Mouse (Mus musculus) MEL (cell line): ENCODE measurements around the gene Ifna16. TPM values are rescaled to one million over a fixed set of nuclear protein-coding genes. Genes with fewer than 3 reads are reported as not detected.

ENCODE experiments used
- DNase-seq: peaks from one replicate; pipeline ENCODE4 v3.0.0; 2011; ENCODE audit warnings: low read depth, low spot score
- H3K27ac ChIP-seq: 2 replicates; pipeline ENCODE4 v1.5.1; 2012; ENCODE audit warnings: low read depth, mild to moderate bottlenecking, control low read depth, low read length, moderate library complexity; ENCODE audit not compliant: control insufficient read depth
- H3K27me3 ChIP-seq, 2 experiments: fragments of 150-350 bp in 1 of 2; sonication (generic) in 1 of 2; 2 replicates each; pipeline ENCODE4 v1.6.1; 2012; ENCODE audit warnings: low read length in 2 of 2, mild to moderate bottlenecking in 2 of 2, improper control_type of control experiment in 1 of 2, moderate library complexity in 1 of 2; ENCODE audit not compliant: insufficient read depth in 2 of 2, control insufficient read depth in 1 of 2
- H3K36me3 ChIP-seq, 2 experiments: 2 replicates each; pipeline ENCODE4 v1.6.1; 2012 to 2014; ENCODE audit warnings: low read length in 2 of 2, improper control_type of control experiment in 1 of 2, inconsistent platforms in 1 of 2, mild to moderate bottlenecking in 1 of 2; ENCODE audit not compliant: insufficient read depth in 2 of 2, control insufficient read depth in 1 of 2
- H3K4me1 ChIP-seq, 2 experiments: fragments of 150-350 bp in 1 of 2; sonication (generic) in 1 of 2; 2 replicates each; pipeline ENCODE4 v1.6.1; 2012; ENCODE audit warnings: low read length in 2 of 2, improper control_type of control experiment in 1 of 2, mild to moderate bottlenecking in 1 of 2; ENCODE audit not compliant: insufficient read depth in 2 of 2, control insufficient read depth in 1 of 2
- H3K4me3 ChIP-seq, 2 experiments: fragments of 150-350 bp in 1 of 2; sonication (generic) in 1 of 2; 2 replicates each; pipeline ENCODE4 v1.5.1; 2012; ENCODE audit warnings: low read depth in 2 of 2, low read length in 2 of 2, mild to moderate bottlenecking in 2 of 2, moderate library complexity in 2 of 2, control low read depth in 1 of 2, improper control_type of control experiment in 1 of 2; ENCODE audit not compliant: control insufficient read depth in 1 of 2, insufficient read depth in 1 of 2
- H3K79me2 ChIP-seq: 2 replicates; pipeline ENCODE4 v1.6.1; 2012; ENCODE audit warnings: mild to moderate bottlenecking, low read length, moderate library complexity; ENCODE audit not compliant: control insufficient read depth, poor library complexity, insufficient read depth
- H3K9ac ChIP-seq: 2 replicates; pipeline ENCODE4 v1.6.1; 2012; ENCODE audit warnings: low read depth, mild to moderate bottlenecking, control low read depth, low read length, moderate library complexity; ENCODE audit not compliant: control insufficient read depth, poor library complexity, severe bottlenecking
- H3K9me3 ChIP-seq: fragments of 150-350 bp; sonication (generic); replicated peaks from 2 replicates; pipeline ENCODE4 v1.6.1; 2012; ENCODE audit warnings: mild to moderate bottlenecking, low read length, improper control_type of control experiment, moderate library complexity; ENCODE audit not compliant: insufficient read depth
- CTCF ChIP-seq, 3 experiments: IDR thresholded peaks in 2 of 3; conservative IDR thresholded peaks in 1 of 3; 2 replicates each; pipeline ENCODE4 v1.5.1; 2011 to 2012; ENCODE audit warnings: low read length in 3 of 3, low read depth in 2 of 3, mild to moderate bottlenecking in 2 of 3, improper control_type of control experiment in 1 of 3, inconsistent platforms in 1 of 3, mixed read lengths in 1 of 3, moderate library complexity in 1 of 3; ENCODE audit not compliant: control insufficient read depth in 1 of 3, insufficient read depth in 1 of 3, poor library complexity in 1 of 3, severe bottlenecking in 1 of 3
- EP300 ChIP-seq, 2 experiments: IDR thresholded peaks; 2 replicates each; pipeline ENCODE4 v1.6.1; 2011; ENCODE audit warnings: improper control_type of control experiment in 2 of 2, low read length in 2 of 2, low read depth in 1 of 2, mild to moderate bottlenecking in 1 of 2
- JUND ChIP-seq: IDR thresholded peaks from 2 replicates; pipeline ENCODE4 v1.6.1; 2011; ENCODE audit warnings: low read depth, mild to moderate bottlenecking, improper control_type of control experiment, low read length
- KAT2A ChIP-seq: conservative IDR thresholded peaks from 2 replicates; pipeline ENCODE4 v1.6.1; 2012; ENCODE audit warnings: low read depth, low read length, improper control_type of control experiment, inconsistent platforms
- MEF2A ChIP-seq: IDR thresholded peaks from 2 replicates; pipeline ENCODE4 v1.6.1; 2014; ENCODE audit warnings: low read depth, mild to moderate bottlenecking, inconsistent platforms, low read length, improper control_type of control experiment; ENCODE audit not compliant: poor library complexity, insufficient replicate concordance, severe bottlenecking; ENCODE audit errors: extremely low read depth
- RCOR1 ChIP-seq: IDR thresholded peaks from 2 replicates; pipeline ENCODE4 v1.6.1; 2012; ENCODE audit warnings: low read depth, mild to moderate bottlenecking, inconsistent platforms, low read length, improper control_type of control experiment
- SIN3A ChIP-seq: IDR thresholded peaks from 2 replicates; pipeline ENCODE4 v1.6.1; 2012; ENCODE audit warnings: low read length, improper control_type of control experiment, inconsistent platforms
- USF1 ChIP-seq: IDR thresholded peaks from 2 replicates; pipeline ENCODE4 v1.6.1; 2014; ENCODE audit warnings: low read depth, mild to moderate bottlenecking, inconsistent platforms, low read length, improper control_type of control experiment, moderate library complexity
- USF2 ChIP-seq, 2 experiments: IDR thresholded peaks; 2 replicates each; pipeline ENCODE4 v1.6.1; 2011 to 2012; ENCODE audit warnings: improper control_type of control experiment in 2 of 2, low read length in 2 of 2, borderline replicate concordance in 1 of 2, inconsistent platforms in 1 of 2, low read depth in 1 of 2, mild to moderate bottlenecking in 1 of 2; ENCODE audit not compliant: insufficient read depth in 1 of 2
- ZC3H11A ChIP-seq: IDR thresholded peaks from 2 replicates; pipeline ENCODE4 v1.6.1; 2012; ENCODE audit warnings: low read depth, mild to moderate bottlenecking, inconsistent platforms, low read length, improper control_type of control experiment
- ZKSCAN1 ChIP-seq: IDR thresholded peaks from 2 replicates; pipeline ENCODE4 v1.6.1; 2012; ENCODE audit warnings: low read depth, mild to moderate bottlenecking, inconsistent platforms, low read length, improper control_type of control experiment, moderate library complexity
- ZMIZ1 ChIP-seq: IDR thresholded peaks from 2 replicates; pipeline ENCODE4 v1.6.1; 2012; ENCODE audit warnings: low read depth, mild to moderate bottlenecking, inconsistent platforms, low read length, improper control_type of control experiment, moderate library complexity
- ZNF384 ChIP-seq: IDR thresholded peaks from 2 replicates; pipeline ENCODE4 v1.6.1; 2012; ENCODE audit warnings: low read depth, mild to moderate bottlenecking, inconsistent platforms, low read length, improper control_type of control experiment
- polyA plus RNA-seq, 2 experiments: library from polyadenylated mRNA; stranded (reverse) in 1 of 2; unstranded in 1 of 2; fragments of >175 nt in 1 of 2; fragments of >200 nt in 1 of 2; gene quantifications; 2 replicates each; pipeline versions ENCODE4 v1.2.1 to v1.2.4; 2012; ENCODE audit warnings: low replicate concordance in 2 of 2, low read depth in 1 of 2; ENCODE audit not compliant: insufficient read length in 2 of 2, insufficient read depth in 1 of 2, missing spikeins in 1 of 2
- total RNA-seq: library from RNA; depleted of rRNA; stranded (reverse); fragments of 300-350 nt; gene quantifications from 2 replicates; pipeline ENCODE4 v1.2.3, GENCODE M21; 2012

The Ifna16 gene
- total and polyA plus RNA-seq, 3 experiments, result not detected

- Histone ChIP-seq H3K4me1 (no peaks in the 10 kb centered on the region), H3K27ac (no peak overlapping the region)
These were observed 23.1 kb downstream of the Ifna16 start for GRCm38 (mm10) chr4:88653644-88654043.

GRCm38 (mm10) chr4:88644359-88644758 lies 32.4 kb downstream of the Ifna16 start, which contains the start of gene Ifna13:
TSS of gene Ifna13 (minus strand) at chr4:88644459.
- TF ChIP-seq ZNF384, result peak; percentile 81
- TF ChIP-seq EP300 (IDR thresholded peaks at IDR 0.05; ENCODE audit: low read depth in 1 of 2, low read length in 2 of 2), result no peak
- H3K9ac ChIP-seq, result no peak within 1 kb of the TSS
- no peak within 1 kb of the TSS for H3K27ac ChIP-seq
- no peaks in the 10 kb centered on the region for H3K9me3 ChIP-seq
- H3K27me3 ChIP-seq, result no peaks in the 10 kb centered on the region
- DNase-seq, result peak; percentile 24
- H3K36me3 ChIP-seq, result no peaks in the 10 kb centered on the region
- H3K4me1 ChIP-seq, result no peaks in the 10 kb centered on the region
- H3K79me2 ChIP-seq, result no peaks in the 10 kb centered on the region
- no peak within 1 kb of the TSS for H3K4me3 ChIP-seq

More at GRCm38 (mm10) chr4:88653644-88654043, 23.1 kb downstream of the Ifna16 start:
- Histone ChIP-seq H3K79me2 (no peaks in the 10 kb centered on the region), H3K27me3 (no peaks in the 10 kb centered on the region)
- DNase-seq, result no peak
- TF ChIP-seq USF1 (no peak), JUND (no peak), ZMIZ1 (no peak), CTCF (IDR thresholded peaks at IDR 0.05 in 2 of 3, conservative IDR thresholded peaks at IDR 0.05 in 1 of 3; ENCODE audit: control insufficient read depth in 1 of 3, insufficient read depth in 1 of 3, low read depth in 2 of 3, low read length in 3 of 3, poor library complexity in 1 of 3, severe bottlenecking in 1 of 3) (no peak)
- TF ChIP-seq, all 39 proteins: peak for 0
- Histone ChIP-seq H3K9me3 (no peaks in the 10 kb centered on the region), H3K9ac (no peak overlapping the region), H3K36me3 (no peaks in the 10 kb centered on the region), H3K4me3 (no peak overlapping the region)

- Histone ChIP-seq H3K9me3 (no peaks in the 10 kb centered on the region), H3K36me3 (no peaks in the 10 kb centered on the region), H3K4me1 (no peaks in the 10 kb centered on the region), H3K79me2 (no peaks in the 10 kb centered on the region), H3K27me3 (no peaks in the 10 kb centered on the region; a peak in 1 of 4 replicates), H3K27ac (no peak overlapping the region), H3K9ac (no peak overlapping the region), H3K4me3 (no peak overlapping the region)
- DNase-seq, result peak; percentile 63
- TF ChIP-seq MEF2A (no peak), KAT2A (no peak), USF2 (IDR thresholded peaks at IDR 0.05; ENCODE audit: borderline replicate concordance in 1 of 2, insufficient read depth in 1 of 2, low read depth in 1 of 2, low read length in 2 of 2) (no peak), ZC3H11A (no peak), RCOR1 (peak; percentile 55; the same call in 1 of the 2 replicates), ZKSCAN1 (no peak), SIN3A (no peak)
These were observed 34.2 kb downstream of the Ifna16 start for GRCm38 (mm10) chr4:88642526-88642925.
